Mouse (Mus musculus) left cerebral cortex, postnatal 10 days (tissue): Measurements from ENCODE around the gene Prss27. TPM values are rescaled to one million over a fixed set of nuclear protein-coding genes. Genes with fewer than 3 reads are reported as not detected.

Experiments used
- DNase-seq, 2 experiments: peaks; one replicate each; pipeline ENCODE4 v3.0.0; 2021 to 2022; ENCODE audit warnings: low spot score in 2 of 2, mixed read lengths in 1 of 2; ENCODE audit errors: extremely low spot score in 1 of 2
- intact Hi-C: fragments of 180-260 bp; cut with DNase I; formaldehyde crosslinking; loops from one replicate; pipeline ENCODE4 v1.15.1; 2025
- total RNA-seq, 2 experiments: library from RNA; stranded (reverse); gene quantifications; 2 replicates each; pipeline ENCODE4 v1.2.3; 2021

Prss27 gene
- total RNA-seq, 2 experiments from 2014 or later = not detected

DNA sequence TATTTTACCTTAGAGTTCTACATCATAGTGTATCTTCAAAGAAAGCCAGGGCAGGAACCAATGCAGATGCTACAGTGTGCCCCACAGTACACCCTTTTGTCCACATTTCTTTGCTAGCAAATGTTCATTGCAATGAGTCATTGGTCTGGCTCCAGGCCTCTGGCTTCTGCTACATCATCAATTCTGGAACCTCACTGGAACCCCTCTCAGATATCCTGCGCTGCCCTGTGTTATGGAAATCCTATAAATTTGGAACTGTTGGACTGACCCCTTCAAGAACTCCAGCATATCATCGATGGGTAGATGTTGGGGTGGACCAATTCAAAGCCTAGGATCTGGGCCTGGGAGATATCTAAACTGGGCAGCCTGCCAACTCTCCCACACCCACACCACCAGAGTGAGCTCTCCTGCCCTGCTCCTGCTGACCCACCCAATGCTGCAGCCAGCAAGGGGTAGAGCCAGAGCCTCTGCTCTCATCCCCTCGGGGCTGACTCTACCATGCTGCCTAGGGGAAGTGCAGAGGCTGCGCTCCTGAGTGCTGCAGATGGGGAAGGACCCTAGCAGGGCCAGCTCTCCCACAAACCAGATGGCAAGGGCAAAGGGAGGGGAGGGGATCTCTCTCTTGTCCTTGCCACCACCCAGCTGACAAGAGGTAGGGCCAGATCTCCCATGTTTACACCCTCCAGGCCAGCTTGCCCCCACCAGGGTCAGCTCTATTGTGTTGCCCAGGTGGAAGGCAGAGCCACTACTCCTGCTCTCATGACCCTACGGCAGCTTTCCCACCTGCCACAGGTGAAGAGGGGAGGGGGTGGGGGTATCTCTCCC lies 16.4 kb upstream of the Prss27 start:
- intact Hi-C loops = no loop called here
- no peak for DNase-seq

DNA sequence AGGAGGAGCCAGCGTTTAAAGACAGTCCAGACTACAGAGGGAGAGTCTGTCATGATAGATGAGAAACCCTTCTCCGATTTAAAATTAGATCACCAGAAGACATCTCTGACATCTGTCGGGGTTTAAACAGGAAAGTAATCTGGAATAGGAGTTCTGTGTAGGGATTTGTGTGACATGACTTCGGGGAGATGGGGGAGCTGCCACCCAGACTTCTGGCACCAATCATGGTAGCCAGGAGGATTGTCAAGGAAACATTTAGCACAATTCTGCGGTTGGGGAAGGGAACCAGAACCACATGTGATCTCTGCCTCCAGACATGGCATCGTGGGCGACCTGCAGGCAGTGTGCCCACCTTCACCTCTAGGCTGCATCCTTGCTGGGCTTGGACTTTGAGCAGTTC lies 8.5 kb upstream of the Prss27 start:
- DNase-seq = no peak
- intact Hi-C loops = no loop called here

- peak in 1 of 2 experiments; percentile 8 for DNase-seq
- intact Hi-C loops = no loop called here
Observed at GRCm38 (mm10) chr17:24030551-24030950, 7.4 kb upstream of the Prss27 start.

- peak in 1 of 2 experiments; percentile 2 for DNase-seq
- intact Hi-C loops = no loop called here
Observed at GRCm38 (mm10) chr17:24035087-24035486, 2.9 kb upstream of the Prss27 start.

DNA sequence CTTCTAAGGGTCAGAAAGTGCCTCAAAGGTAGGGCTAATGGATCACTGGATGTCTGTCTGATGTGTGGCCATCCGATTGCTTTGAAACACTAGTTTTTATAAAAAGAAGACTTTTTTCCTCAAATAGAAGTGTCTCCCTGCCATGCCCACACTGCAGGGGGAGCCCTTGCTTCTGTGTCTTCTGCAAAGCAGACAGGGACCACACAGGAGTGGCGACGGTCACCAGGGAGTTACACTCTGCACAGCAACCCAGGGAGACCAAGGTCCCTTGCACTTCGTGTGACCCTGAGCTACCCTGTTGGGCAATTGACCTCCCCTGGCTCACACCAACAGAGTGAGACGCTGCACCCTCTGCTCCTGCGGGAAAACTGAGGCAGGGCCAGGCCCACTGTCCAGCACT lies 990 bp upstream of the Prss27 start:
- DNase-seq = no peak
- intact Hi-C loops = no loop called here

GRCm38 (mm10) chr17:24037360-24037759 lies 584 bp upstream of the Prss27 start:
- DNase-seq = no peak
- intact Hi-C loops = no loop called here

GRCm38 (mm10) chr17:24044482-24044881 lies 6.5 kb downstream of the Prss27 start:
- intact Hi-C loops = no loop called here
- DNase-seq = no peak

GRCm38 (mm10) chr17:24045608-24046007 lies 7.7 kb downstream of the Prss27 start:
- intact Hi-C loops = no loop called here
- no peak for DNase-seq

DNA sequence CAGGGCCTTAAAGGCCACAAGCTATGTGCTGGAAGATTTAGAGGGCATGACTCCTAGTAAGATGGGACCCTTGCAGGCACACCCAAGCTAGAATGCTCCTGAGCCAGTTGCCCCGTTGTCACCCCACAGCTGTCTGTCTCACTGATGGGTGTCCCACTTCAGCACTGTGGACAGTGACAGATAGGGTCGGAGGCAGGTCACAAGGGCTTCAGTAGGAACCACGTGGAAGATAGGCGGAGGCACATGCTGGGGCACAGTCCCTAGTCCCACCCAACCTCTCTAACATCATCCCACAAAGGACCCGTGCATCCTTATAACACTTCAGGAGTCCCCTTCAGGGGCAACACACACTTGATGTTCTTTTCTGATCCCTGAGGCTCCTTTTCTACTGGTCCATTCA lies 8.1 kb downstream of the Prss27 start:
- intact Hi-C loops = no loop called here
- no peak for DNase-seq

GRCm38 (mm10) chr17:24048053-24048452 lies 10.1 kb downstream of the Prss27 start:
- intact Hi-C loops = no loop called here
- no peak for DNase-seq

- no peak for DNase-seq
Observed at GRCm38 (mm10) chr17:24049008-24049407, 11.1 kb downstream of the Prss27 start.

DNA sequence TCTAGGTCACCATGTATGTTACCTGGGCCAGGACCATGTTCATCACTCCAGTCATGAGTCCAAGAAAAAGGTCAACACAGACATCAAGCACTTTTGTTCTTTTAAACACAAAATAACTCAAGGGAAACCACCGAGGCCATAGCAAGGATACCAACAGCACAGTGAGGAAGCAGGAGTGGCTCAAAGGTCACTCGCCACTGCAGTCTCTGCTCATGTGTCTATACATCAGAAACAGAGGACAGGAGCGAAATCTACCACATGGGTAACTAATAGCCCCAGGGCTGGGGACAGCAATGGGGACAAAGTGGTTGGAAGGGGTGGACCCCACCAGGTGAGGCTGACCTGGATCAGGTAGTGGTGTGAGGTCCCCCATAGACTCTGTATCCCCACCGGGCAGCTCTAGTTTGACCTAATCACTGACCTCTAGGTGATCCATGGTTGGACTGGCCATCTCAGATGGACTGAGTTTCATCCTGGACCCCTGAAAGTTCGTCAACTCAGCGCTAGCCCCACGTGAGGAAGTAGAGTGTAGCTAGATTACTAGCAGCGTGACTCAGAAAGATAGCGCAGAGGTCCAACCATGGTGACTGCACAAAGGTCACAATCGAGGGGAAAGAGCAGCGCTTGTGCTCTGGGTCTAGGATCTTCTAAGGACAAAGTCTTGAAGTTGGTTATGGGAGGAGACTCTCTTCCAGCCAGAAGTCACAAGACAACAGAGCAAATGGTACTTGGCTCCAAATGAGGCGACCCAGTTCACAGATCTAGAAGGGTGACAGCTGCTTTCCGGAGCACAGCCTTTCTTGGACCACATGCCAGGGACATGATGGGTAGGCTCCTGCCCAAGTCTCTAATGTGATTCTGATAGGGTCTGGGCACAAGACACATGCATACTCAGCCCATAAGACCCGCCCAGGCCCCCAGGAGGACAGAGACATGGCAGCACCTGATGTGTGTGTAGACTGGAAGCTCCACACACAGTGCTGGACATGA lies 19.0 kb downstream of the Prss27 start:
- DNase-seq = no peak
- intact Hi-C loops = no loop called here

More at GRCm38 (mm10) chr17:24049008-24049407, 11.1 kb downstream of the Prss27 start:
- intact Hi-C loops = no loop called here

DNA sequence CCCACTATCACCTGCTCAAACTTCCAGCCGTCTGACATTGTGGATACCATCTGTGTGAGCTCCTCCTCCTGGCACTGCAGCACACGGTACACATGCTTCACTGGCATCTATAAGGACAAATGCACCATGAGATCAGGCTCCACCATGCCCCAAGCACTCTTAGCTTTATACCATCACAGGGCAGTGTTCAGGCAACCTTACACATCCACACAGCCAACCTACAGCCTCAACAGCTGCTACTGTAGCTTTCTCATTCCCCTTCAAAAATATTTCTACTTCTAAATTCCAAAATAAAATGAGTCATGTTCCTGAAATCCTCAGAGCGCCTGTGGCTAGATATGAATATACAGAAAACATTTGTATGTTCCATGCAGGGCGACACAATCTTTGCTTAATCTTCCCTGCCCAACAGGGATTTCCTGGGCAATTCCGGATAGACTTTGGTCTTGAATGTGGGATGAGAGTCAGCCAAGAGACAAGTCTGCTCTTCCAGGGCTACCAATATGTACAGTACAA lies 19.8 kb downstream of the Prss27 start:
- no peak for DNase-seq
- intact Hi-C loops = no loop called here

GRCm38 (mm10) chr17:24062459-24063155 lies 24.7 kb downstream of the Prss27 start:
- no peak for DNase-seq
- intact Hi-C loops = no loop called here

DNA sequence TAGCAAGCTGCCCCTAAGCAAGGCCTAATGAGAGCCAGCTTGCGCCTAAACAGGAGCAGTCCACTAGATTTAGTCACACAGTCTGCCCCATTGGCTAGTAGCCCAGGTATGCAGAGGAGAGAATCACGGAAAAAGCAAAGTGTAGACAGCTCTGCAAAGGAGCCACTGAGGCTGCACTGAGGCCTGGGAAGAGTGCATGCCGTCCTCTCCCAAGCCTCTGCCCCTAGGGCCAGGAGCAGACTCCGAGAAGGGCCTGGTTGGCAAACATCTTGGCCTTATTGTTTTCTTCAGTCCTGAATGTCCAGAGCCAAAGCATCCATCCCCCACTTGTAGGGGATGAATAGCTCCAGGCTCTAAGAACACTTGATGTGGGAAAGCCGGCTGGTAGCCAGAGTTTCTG lies 30.3 kb downstream of the Prss27 start:
- peak in 1 of 2 experiments; percentile 51 for DNase-seq
- intact Hi-C loops = no loop called here

- DNase-seq = no peak
- intact Hi-C loops = no loop called here
Observed at GRCm38 (mm10) chr17:24069531-24069930, 31.6 kb downstream of the Prss27 start.

DNA sequence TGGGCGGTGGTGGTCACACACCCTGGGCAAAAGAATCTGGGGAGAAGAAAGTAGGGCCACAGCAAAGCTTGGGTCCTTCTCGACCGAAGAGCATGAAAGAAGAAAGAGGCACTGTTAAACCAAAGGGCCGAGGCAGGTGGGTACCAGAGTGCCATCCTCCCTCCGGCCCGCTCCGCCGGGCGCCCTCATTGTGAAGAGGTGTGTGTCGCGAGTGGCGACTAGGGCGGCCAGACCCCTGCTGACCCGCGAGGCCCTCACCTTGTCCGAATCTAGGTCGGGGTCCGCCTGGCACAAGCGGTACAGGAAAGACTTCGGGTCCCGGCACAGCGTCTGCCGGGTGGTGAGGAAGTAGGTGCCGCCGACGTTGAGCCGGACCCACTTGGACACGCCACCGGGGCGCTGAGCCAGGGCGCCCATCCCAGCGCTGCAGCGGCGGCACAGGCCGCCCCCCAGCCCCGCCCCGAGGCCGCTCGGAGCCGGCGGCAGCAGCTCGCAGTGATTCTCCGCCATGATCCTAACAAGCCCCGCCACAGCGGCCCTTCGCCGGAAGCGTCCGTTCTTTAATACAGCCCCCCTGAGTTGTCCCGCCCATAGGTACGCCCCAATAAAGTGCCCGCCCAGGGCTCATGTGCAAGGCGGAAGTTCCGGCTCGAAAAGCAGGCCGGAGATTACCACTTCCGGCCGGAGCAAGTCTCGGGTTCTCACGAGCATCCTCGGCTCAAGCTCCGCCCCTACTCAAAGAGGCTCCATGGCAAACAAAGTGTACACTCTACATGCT lies 35.2 kb downstream of the Prss27 start, which contains the start of gene Kctd5:
Gene Kctd5 (minus strand): TSS at position 567 of the 778 bp plus-strand sequence.
- peak; percentile 93 to 96 for DNase-seq

DNA sequence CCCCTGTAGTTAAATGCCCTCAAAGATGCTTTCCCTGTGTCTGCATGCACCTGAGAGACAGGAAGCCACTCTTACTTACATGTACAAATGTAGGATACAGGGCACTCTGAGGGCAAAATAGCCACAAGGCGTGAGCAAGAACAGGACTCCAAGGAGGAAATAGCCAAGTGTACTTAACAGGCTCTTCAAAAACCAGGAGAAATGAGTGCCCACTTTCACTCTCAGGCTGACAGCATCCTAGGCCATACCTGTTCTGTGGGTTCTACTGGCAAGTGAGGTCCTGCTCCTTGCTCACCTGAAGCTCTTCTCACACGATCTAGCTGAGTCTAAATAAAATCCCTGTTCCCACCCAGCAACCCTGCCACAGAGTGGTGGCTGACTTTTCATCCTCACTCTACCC lies 39.2 kb downstream of the Prss27 start:
- intact Hi-C loops = no loop called here
- no peak for DNase-seq

More for the DNA sequence above, 35.2 kb downstream of the Prss27 start, which contains the start of gene Kctd5:
- intact Hi-C loops = no loop called here
